Mouse (Mus musculus): Measurements from ENCODE around the gene Mycl.

DNA sequence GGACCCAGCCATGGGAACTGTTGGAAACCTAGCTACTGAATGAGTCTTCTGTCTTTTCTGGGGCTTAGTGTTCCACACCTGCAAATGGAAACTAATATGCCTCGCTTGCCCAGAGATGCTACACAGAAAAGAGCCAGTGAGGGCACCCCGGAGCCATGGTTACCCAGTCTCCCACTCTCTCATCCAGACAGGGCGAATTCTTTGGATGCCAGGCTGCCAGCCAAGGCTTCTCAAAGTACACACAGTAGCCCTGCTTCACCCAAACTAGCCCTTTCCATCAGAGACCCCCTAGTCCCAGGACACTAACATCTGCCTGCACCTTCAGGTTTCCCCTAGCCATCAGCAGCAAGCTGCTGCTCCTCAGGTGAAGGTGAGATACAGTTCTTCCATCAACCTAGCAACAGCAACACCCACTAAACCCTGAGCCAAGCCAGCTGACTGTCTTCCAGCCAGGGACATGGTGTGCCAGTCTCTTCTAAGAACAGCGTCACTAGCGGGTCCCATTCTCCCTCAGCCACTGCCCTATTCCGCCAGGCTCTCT is 36.9 kb upstream of the Mycl start:
- TF ChIP-seq POLR2A (IDR thresholded peaks at IDR 0.05; ENCODE audit: borderline replicate concordance, insufficient read depth, low read length) (no peak), CTCF (IDR thresholded peaks at IDR 0.05; ENCODE audit: borderline replicate concordance, insufficient read depth, low read depth, low read length) (no peak)

All from cerebellum, adult 2 months (tissue).